8 mouse cellular contexts compared by ENCODE assay signal in the genomic region with DNA sequence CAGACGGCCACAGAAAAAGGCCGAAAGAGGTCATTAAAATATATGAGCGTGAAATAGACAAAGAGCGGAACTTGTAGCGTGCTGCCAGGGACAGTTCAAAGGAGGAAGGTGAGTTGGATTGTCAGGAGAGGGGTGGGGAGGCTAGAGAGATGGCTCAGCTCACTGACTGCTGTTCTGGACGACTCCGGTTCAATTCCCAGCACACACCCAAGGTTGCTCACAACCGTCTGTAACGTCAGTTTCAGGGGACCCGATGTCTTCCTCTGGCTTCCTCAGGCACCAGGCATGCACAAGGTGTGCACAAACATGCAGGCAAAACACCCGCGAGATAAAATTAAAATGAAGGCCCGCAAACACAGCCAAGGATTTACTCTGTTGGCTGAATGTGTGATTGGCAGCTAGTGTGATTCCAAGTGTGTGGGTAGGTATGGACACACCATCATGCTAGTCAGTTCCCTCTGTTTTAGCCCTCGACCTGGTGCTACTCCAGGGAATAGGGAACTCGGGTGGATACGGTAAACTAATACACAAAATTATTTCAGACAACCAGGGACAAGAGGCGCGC. TPM values are rescaled to one million over a fixed set of nuclear protein-coding genes. Genes with fewer than 3 reads are reported as not detected.
A peak's percentile ranks its signal among the peaks of the same experiment; 100 is the strongest.
DNase-seq lines count a peak whose midpoint lies in the region; ATAC-seq and TF ChIP-seq lines count a peak whose summit lies in the region.

No protein-coding gene starts in this region.

- H3K27me3 ChIP-seq in embryonic facial prominence, embryonic 10.5 days (replicated peaks; ENCODE audit: low read depth, poor library complexity, severe bottlenecking): no peaks in the 10 kb centered on the region
- H3K27me3 ChIP-seq in intestine, postnatal 0 days (replicated peaks; ENCODE audit: control insufficient read depth, insufficient read depth, low read length): no peaks in the 10 kb centered on the region
- no peaks in the 10 kb centered on the region for H3K27me3 ChIP-seq in neural tube, embryonic 14.5 days (ENCODE audit: control insufficient read depth, insufficient read depth, low read length)

- H3K36me3 ChIP-seq in embryonic facial prominence, embryonic 10.5 days (replicated peaks): peaks cover 27% of the 10 kb centered on the region
- no peaks in the 10 kb centered on the region for H3K36me3 ChIP-seq in intestine, postnatal 0 days (ENCODE audit: control insufficient read depth, insufficient read depth)
- 0 out of 2 replicates have a peak, but pooled peaks cover 6% of the 10 kb centered on the region for H3K36me3 ChIP-seq in neural tube, embryonic 14.5 days (ENCODE audit: control insufficient read depth, insufficient read depth, low read length)

- no peak for TF ChIP-seq CTCF in intestine, postnatal 0 days (IDR thresholded peaks at IDR 0.05; ENCODE audit: low read depth)

- 0 out of 2 replicates have a peak overlapping the region, but pooled peaks have one; percentile 47 for H3K9ac ChIP-seq in intestine, postnatal 0 days (ENCODE audit: low read depth, low read length)
- peak overlapping the region; percentile 87 for H3K9ac ChIP-seq in neural tube, embryonic 14.5 days (replicated peaks; ENCODE audit: low read depth, low read length)

- peaks cover 6% of the 10 kb centered on the region; the same call in 1 of the 2 replicates for H3K9me3 ChIP-seq in embryonic facial prominence, embryonic 10.5 days
- H3K9me3 ChIP-seq in intestine, postnatal 0 days (ENCODE audit: control insufficient read depth): no peaks in the 10 kb centered on the region
- H3K9me3 ChIP-seq in neural tube, embryonic 14.5 days (ENCODE audit: control insufficient read depth, low read length): no peaks in the 10 kb centered on the region

- peak overlapping the region; percentile 93 for H3K27ac ChIP-seq in embryonic facial prominence, embryonic 10.5 days (replicated peaks)
- 0 out of 2 replicates have a peak overlapping the region, but pooled peaks have one; percentile 64 for H3K27ac ChIP-seq in intestine, postnatal 0 days (ENCODE audit: low read depth, low read length)
- H3K27ac ChIP-seq in neural tube, embryonic 14.5 days (ENCODE audit: low read depth, low read length): peak overlapping the region; percentile 95

- 57% methylated on average over 18 of the region's 18 CpGs for WGBS in embryonic facial prominence, embryonic 10.5 days
- 72% methylated on average over 18 of the region's 18 CpGs for WGBS in intestine, postnatal 0 days
- 55% methylated on average over 18 of the region's 18 CpGs for WGBS in neural tube, embryonic 14.5 days

- peak overlapping the region; percentile 72 for H3K4me2 ChIP-seq in intestine, postnatal 0 days (replicated peaks; ENCODE audit: low read depth)
- peak overlapping the region; percentile 58 for H3K4me2 ChIP-seq in neural tube, embryonic 14.5 days (ENCODE audit: low read depth, low read length)

- peaks cover 10% of the 10 kb centered on the region; the same call in 1 of the 2 replicates for H3K4me1 ChIP-seq in embryonic facial prominence, embryonic 10.5 days
- no peaks in the 10 kb centered on the region for H3K4me1 ChIP-seq in intestine, postnatal 0 days (replicated peaks; ENCODE audit: control insufficient read depth, insufficient read depth, low read length)
- no peaks in the 10 kb centered on the region for H3K4me1 ChIP-seq in neural tube, embryonic 14.5 days (ENCODE audit: control insufficient read depth, insufficient read depth, low read length)

- no peak for ATAC-seq in intestine, postnatal 0 days
- ATAC-seq in neural tube, embryonic 14.5 days (ENCODE audit: low read depth): peak; percentile 57

- DNase-seq in layer of hippocampus, postnatal 10 days (ENCODE audit: low spot score in 2 of 2): peak; percentile 19 to 27
- no peak for DNase-seq in layer of hippocampus, adult 11-12 months (ENCODE audit: low spot score)
- DNase-seq in ES-CJ7 (ENCODE audit: low read depth, low spot score): peak; percentile 22
- DNase-seq in embryonic facial prominence, embryonic 10.5 days (ENCODE audit: low spot score): peak; percentile 27
- no peak for DNase-seq in adrenal gland, postnatal 36 days
- DNase-seq in ovary, adult 18-20 months (ENCODE audit: low spot score): no peak

- H3K4me3 ChIP-seq in embryonic facial prominence, embryonic 10.5 days: peak overlapping the region; percentile 83
- H3K4me3 ChIP-seq in intestine, postnatal 0 days (ENCODE audit: low read depth, low read length): peak overlapping the region; percentile 63
- H3K4me3 ChIP-seq in neural tube, embryonic 14.5 days (ENCODE audit: low read depth, low read length): peak overlapping the region; percentile 73

RNA-seq across cellular contexts. Expression of gene Gng10, which starts 1.0 kb away (rescaled TPM):
- total RNA-seq in layer of hippocampus, postnatal 10 days (2021): 100 to 1,000 TPM; 123 to 127 TPM
- 82.3 and 87.5 TPM in 2 replicates for polyA plus RNA-seq in embryonic facial prominence, embryonic 10.5 days (2016; fragmentation: Nextera tagmentation; extraction: Ambion mirVana)
- 49.7 and 56.0 TPM in 2 replicates for polyA plus RNA-seq in intestine, postnatal 0 days (2015; fragmentation: Nextera tagmentation; extraction: Ambion mirVana)
- polyA plus RNA-seq in neural tube, embryonic 14.5 days (2014; fragmentation: Nextera tagmentation; extraction: Ambion mirVana): 197 and 226 TPM in 2 replicates
- total RNA-seq in adrenal gland, postnatal 36 days (2021): 10 to 100 TPM; 32.9 to 33.2 TPM

RNA-seq across cellular contexts. Expression of gene Gm20503, which starts 32.9 kb away (rescaled TPM):
- total RNA-seq in layer of hippocampus, postnatal 10 days (2021): 1 to 10 TPM in 1 of 2 experiments, not detected in 1; 6.5 TPM
- 8.8 and 9.0 TPM in 2 replicates for polyA plus RNA-seq in embryonic facial prominence, embryonic 10.5 days (2016; fragmentation: Nextera tagmentation; extraction: Ambion mirVana)
- polyA plus RNA-seq in intestine, postnatal 0 days (2015; fragmentation: Nextera tagmentation; extraction: Ambion mirVana): 18.6 and 24.2 TPM in 2 replicates
- polyA plus RNA-seq in neural tube, embryonic 14.5 days (2014; fragmentation: Nextera tagmentation; extraction: Ambion mirVana): 8.4 and 10.2 TPM in 2 replicates
- total RNA-seq in adrenal gland, postnatal 36 days (2021): 1 to 10 TPM; 3.0 to 6.2 TPM

RNA-seq across cellular contexts. Expression of gene Dnajc25, which starts 41.0 kb away (rescaled TPM):
- total RNA-seq in layer of hippocampus, postnatal 10 days (2021): 1 to 10 TPM; 7.0 to 7.7 TPM
- polyA plus RNA-seq in embryonic facial prominence, embryonic 10.5 days (2016; fragmentation: Nextera tagmentation; extraction: Ambion mirVana): 6.9 and 8.2 TPM in 2 replicates
- polyA plus RNA-seq in intestine, postnatal 0 days (2015; fragmentation: Nextera tagmentation; extraction: Ambion mirVana): 13.0 and 13.1 TPM in 2 replicates
- polyA plus RNA-seq in neural tube, embryonic 14.5 days (2014; fragmentation: Nextera tagmentation; extraction: Ambion mirVana): 6.9 and 7.4 TPM in 2 replicates
- total RNA-seq in adrenal gland, postnatal 36 days (2021): 10 to 100 TPM; 14.0 to 18.3 TPM

RNA-seq across cellular contexts. Expression of gene Ptgr1, which starts 48.9 kb away (rescaled TPM):
- total RNA-seq in layer of hippocampus, postnatal 10 days (2021): 1 to 10 TPM; 5.3 to 5.8 TPM
- 10.3 and 12.9 TPM in 2 replicates for polyA plus RNA-seq in embryonic facial prominence, embryonic 10.5 days (2016; fragmentation: Nextera tagmentation; extraction: Ambion mirVana)
- polyA plus RNA-seq in intestine, postnatal 0 days (2015; fragmentation: Nextera tagmentation; extraction: Ambion mirVana): 31.1 and 33.3 TPM in 2 replicates
- 3.6 and 3.7 TPM in 2 replicates for polyA plus RNA-seq in neural tube, embryonic 14.5 days (2014; fragmentation: Nextera tagmentation; extraction: Ambion mirVana)
- 10 to 100 TPM; 19.2 to 30.0 TPM for total RNA-seq in adrenal gland, postnatal 36 days (2021)

Comparison
In these comparisons a context has a peak if more than half of its experiments do, and no peak if none do; other contexts are left out.
1. DNase-seq: peak in layer of hippocampus, postnatal 10 days (2 of 2), ES-CJ7 (single experiment) and embryonic facial prominence, embryonic 10.5 days (single experiment); none in layer of hippocampus, adult 11-12 months (single experiment), adrenal gland, postnatal 36 days (0 of 2) and ovary, adult 18-20 months (single experiment).
2. Peak in every context shown above with its lines, with median percentiles within 50 percentile points of each other: H3K27ac ChIP-seq and H3K4me3 ChIP-seq.